Mouse (Mus musculus) midbrain, embryonic 14.5 days (tissue): ENCODE measurements around the gene Slc5a5. TPM values are rescaled to one million over a fixed set of nuclear protein-coding genes. Genes with fewer than 3 reads are reported as not detected.

Experiments
- ATAC-seq: fragments of 200-750 bp; cut with Nextera tagmentation; 2 replicates; pipeline ENCODE4 v1.8.0; 2017; ENCODE audit warnings: moderate number of reproducible peaks, moderate library complexity; ENCODE audit not compliant: low FRiP score, low TSS enrichment
- DNase-seq: peaks from one replicate; pipeline ENCODE4 v3.0.0-alpha.2; 2015
- H3K27ac ChIP-seq: fragments of 300-500 bp; sonication (generic); replicated peaks from 2 replicates; pipeline ENCODE4 v1.5.1; 2014; ENCODE audit warnings: mild to moderate bottlenecking, low read depth, low read length, moderate library complexity
- H3K27me3 ChIP-seq: fragments of 300-500 bp; sonication (generic); 2 replicates; pipeline ENCODE4 v1.6.1; 2014; ENCODE audit warnings: low read length, control low read depth, mixed read lengths; ENCODE audit not compliant: control insufficient read depth, insufficient read depth
- H3K36me3 ChIP-seq: fragments of 300-500 bp; sonication (generic); 2 replicates; pipeline ENCODE4 v1.6.1; 2014; ENCODE audit warnings: low read length, control low read depth; ENCODE audit not compliant: control insufficient read depth, insufficient read depth
- H3K4me1 ChIP-seq: fragments of 300-500 bp; sonication (generic); 2 replicates; pipeline ENCODE4 v1.6.1; 2014; ENCODE audit warnings: mild to moderate bottlenecking, antibody characterized with exemption, low read length, control low read depth; ENCODE audit not compliant: control insufficient read depth, insufficient read depth
- H3K4me2 ChIP-seq: fragments of 300-500 bp; sonication (generic); 2 replicates; pipeline ENCODE4 v1.6.1; 2014; ENCODE audit warnings: mild to moderate bottlenecking, low read length, moderate library complexity
- H3K4me3 ChIP-seq: fragments of 300-500 bp; sonication (generic); replicated peaks from 2 replicates; pipeline ENCODE4 v1.5.1; 2014; ENCODE audit warnings: low read depth, low read length
- H3K9ac ChIP-seq: fragments of 300-500 bp; sonication (generic); replicated peaks from 2 replicates; pipeline ENCODE4 v1.6.1; 2014; ENCODE audit warnings: mild to moderate bottlenecking, low read length, moderate library complexity
- H3K9me3 ChIP-seq: fragments of 300-500 bp; sonication (generic); 2 replicates; pipeline ENCODE4 v1.6.1; 2016; ENCODE audit warnings: low read length, control low read depth, mixed read lengths; ENCODE audit not compliant: control insufficient read depth
- WGBS: fragments of 180-500 bp; shearing (Covaris S2); extraction: QIAGEN DNeasy Blood & Tissue Kit; methylation state at CpG from one replicate; pipeline ENCODE4 v1.1.7; 2014; 5-methylcytosine and 5-hydroxymethylcytosine counted together
- polyA plus RNA-seq: library from polyadenylated mRNA; unstranded; fragments of >200 nt; fragmentation: Nextera tagmentation; extraction: Ambion mirVana; gene quantifications from 2 replicates; pipeline ENCODE4 v1.2.1, GENCODE M21; 2014

Slc5a5 gene
- 0.40 and 0.96 TPM in 2 replicates for polyA plus RNA-seq

DNA sequence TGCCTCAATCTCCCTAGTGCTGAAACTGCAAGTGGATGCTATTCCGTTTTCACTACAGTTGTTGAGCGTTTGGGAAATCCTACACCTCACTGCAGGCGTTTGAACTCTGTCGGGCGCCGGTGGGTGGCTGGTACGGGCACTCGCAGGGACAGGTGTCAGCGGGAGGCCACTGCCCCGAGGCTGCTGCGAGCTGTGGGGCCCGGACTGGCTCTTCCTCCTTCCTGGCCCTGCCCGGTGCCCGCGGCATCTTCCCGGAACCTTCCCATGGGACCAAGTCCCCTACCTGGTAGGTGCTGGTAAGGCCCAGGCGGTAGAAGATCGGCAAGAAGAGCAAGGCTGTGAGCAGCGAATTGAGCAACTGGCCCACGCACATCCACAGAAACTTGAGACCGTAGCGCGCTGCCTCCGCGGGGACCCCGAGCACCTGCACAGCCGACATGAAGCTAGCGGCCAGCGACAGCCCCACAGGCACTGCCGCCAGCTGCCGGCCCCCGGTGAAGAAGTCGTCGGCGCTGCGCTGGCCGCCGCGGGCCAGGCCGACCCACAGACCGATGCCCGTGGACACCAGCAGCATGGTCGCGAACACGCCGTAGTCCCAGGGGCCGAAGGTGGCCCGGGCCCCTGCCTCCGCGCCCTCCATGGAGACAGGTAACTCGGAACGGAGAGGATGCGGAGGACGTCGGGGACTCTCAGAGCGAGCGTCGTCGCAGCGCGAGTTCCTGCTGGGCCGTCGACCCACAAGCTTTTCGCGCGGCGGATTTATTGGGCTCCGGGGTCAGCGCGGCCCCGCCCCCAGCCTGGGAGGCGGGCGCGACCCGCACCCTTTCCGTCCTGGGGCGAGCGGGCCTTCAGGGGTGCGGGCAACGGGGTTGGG is at the start of gene Slc5a5:
Gene Slc5a5, minus strand, starts transcription at position 736 of the 874 bp plus-strand sequence.
- Histone ChIP-seq H3K36me3 (peaks cover 31% of the 10 kb centered on the region), H3K9ac (no peak within 1 kb of the TSS; the same call in 1 of the 2 replicates), H3K9me3 (no peaks in the 10 kb centered on the region), H3K4me3 (peak within 1 kb of the TSS; percentile 21), H3K4me2 (peak within 1 kb of the TSS; percentile 38), H3K27ac (no peak within 1 kb of the TSS), H3K27me3 (peaks cover 45% of the 10 kb centered on the region), H3K4me1 (peaks cover 8% of the 10 kb centered on the region)
- DNase-seq (peak; percentile 52), ATAC-seq (no peak)
- 3% methylated on average over 80 of the region's 80 CpGs for WGBS

DNA sequence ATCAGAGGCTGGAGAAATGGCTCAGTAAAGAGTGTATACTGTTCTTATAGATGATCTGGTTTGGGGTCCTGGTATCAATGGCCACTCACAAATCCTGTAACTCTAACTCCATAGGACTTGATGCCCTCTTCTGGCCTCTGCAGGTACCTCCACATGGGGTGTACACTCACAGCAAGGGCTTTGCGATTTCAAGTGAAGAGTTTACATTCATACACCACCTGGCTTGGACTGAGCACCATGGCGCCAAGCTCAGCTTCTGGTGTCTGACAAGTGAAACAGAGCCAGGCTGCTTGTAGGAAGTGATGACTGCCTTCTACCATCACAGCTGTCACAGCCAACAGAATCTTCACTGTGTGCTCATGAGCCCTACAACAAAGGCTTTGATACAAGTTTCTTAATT is 48.9 kb upstream of the Slc5a5 start:
- no peak overlapping the region for H3K9ac ChIP-seq
- no peaks in the 10 kb centered on the region for H3K9me3 ChIP-seq
- H3K4me1 ChIP-seq = no peaks in the 10 kb centered on the region
- no peak overlapping the region for H3K27ac ChIP-seq
- DNase-seq (no peak), ATAC-seq (no peak)
- H3K4me2 ChIP-seq = no peak overlapping the region
- H3K36me3 ChIP-seq = no peaks in the 10 kb centered on the region
- no peak overlapping the region for H3K4me3 ChIP-seq
- 74% methylated on average over 2 of the region's 2 CpGs for WGBS
- H3K27me3 ChIP-seq = no peaks in the 10 kb centered on the region

DNA sequence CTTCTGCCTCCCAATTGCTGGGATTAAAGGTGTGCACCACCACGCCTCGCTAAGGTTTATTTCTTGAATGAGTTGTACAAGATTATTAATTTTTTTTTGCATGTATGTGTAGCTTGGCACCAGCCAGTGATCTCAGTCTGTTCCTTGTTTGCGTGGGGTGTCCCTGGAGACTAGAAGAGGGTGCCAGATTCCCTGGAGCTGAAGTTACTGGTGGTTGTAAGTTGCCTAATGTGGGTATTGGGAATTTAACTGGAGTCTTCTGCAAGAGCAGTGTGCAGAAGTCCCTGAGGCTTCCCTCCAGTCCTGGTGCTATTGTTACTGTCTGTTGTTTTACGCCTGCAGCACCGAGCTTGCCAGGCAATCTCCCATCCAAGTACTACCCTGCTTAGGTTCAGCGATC is 44.6 kb upstream of the Slc5a5 start:
- Histone ChIP-seq H3K9ac (no peak overlapping the region), H3K9me3 (no peaks in the 10 kb centered on the region), H3K4me2 (no peak overlapping the region), H3K27me3 (no peaks in the 10 kb centered on the region), H3K36me3 (peaks cover 10% of the 10 kb centered on the region; the same call in 1 of the 2 replicates), H3K4me3 (no peak overlapping the region), H3K4me1 (no peaks in the 10 kb centered on the region), H3K27ac (no peak overlapping the region)
- WGBS = 82% methylated on average over 6 of the region's 6 CpGs
- ATAC-seq = no peak
- DNase-seq = no peak

DNA sequence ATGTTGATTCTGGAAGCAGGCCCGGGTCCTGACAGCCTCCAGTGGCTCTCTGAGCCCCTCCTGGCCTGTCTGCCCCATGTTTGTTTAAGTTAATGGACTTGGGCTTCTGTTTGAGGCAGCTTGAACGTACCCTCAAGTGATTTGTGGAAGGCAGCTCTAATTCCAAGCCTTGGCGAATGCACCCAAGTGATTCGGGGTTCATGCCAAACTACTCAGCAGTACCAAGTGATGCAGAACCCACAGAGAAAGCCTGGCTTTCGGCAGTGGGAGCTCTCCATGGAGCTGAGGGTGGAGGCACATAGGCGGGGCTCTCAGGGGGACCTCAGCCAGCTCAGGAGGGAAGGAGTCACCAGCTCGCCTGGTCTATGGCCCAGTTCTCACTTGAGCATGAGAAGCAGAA is 42.2 kb upstream of the Slc5a5 start:
- peak; percentile 9 for DNase-seq
- Histone ChIP-seq H3K9me3 (no peaks in the 10 kb centered on the region), H3K4me1 (no peaks in the 10 kb centered on the region), H3K4me3 (no peak overlapping the region), H3K36me3 (peaks cover 13% of the 10 kb centered on the region; the same call in 1 of the 2 replicates), H3K4me2 (no peak overlapping the region), H3K27ac (no peak overlapping the region), H3K9ac (no peak overlapping the region), H3K27me3 (no peaks in the 10 kb centered on the region)
- WGBS = 71% methylated on average over 7 of the region's 7 CpGs
- no peak for ATAC-seq

DNA sequence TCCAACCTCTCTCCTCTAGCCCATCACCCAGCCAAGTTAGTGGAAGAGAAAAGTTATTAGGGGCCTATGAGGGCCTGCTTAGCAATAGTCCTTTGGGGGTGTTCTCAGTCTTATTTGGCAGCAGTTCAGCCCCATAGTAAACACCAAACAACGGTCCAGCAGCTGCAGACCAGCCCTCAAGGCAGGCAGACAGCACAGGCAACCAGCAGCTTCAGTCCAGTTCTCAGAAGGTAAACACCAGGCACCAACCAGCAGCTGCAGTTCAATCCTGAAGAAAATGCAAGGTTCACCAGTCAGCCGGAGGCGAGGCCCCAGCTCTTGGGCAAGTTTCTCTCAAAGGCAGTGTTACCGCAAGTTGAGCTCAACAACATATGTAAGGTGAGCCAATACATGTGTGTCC is 40.5 kb upstream of the Slc5a5 start:
- Histone ChIP-seq H3K9me3 (no peaks in the 10 kb centered on the region), H3K4me3 (no peak overlapping the region), H3K9ac (no peak overlapping the region), H3K4me1 (no peaks in the 10 kb centered on the region), H3K36me3 (peaks cover 13% of the 10 kb centered on the region; the same call in 1 of the 2 replicates), H3K27ac (no peak overlapping the region), H3K27me3 (no peaks in the 10 kb centered on the region), H3K4me2 (no peak overlapping the region)
- DNase-seq (no peak), ATAC-seq (no peak)
- 89% methylated on average over 4 of the region's 4 CpGs for WGBS

DNA sequence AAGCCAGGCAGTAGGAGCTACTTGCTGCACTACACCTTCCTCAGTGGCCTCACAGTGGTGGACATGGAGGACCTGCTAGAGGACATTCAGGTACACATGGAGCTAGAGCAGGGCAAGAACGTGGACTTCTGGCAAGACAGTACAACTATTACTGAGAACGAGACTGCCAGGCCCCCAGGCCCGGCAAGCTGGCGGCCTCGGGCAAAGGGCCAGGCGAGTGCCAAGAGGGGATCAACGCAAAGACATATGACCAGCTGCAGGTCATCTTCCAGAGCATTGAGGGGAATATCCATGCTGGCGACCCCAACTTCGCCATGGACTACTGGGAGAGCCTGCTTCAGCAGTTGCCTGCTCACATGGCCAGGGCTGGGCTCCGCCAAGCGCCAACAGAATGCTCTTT is 39.2 kb upstream of the Slc5a5 start:
- Histone ChIP-seq H3K9ac (no peak overlapping the region), H3K27ac (no peak overlapping the region), H3K4me3 (no peak overlapping the region), H3K27me3 (no peaks in the 10 kb centered on the region), H3K36me3 (peaks cover 13% of the 10 kb centered on the region; the same call in 1 of the 2 replicates), H3K9me3 (no peaks in the 10 kb centered on the region), H3K4me2 (no peak overlapping the region), H3K4me1 (no peaks in the 10 kb centered on the region)
- ATAC-seq = no peak
- WGBS = 93% methylated on average over 11 of the region's 11 CpGs
- DNase-seq = no peak

DNA sequence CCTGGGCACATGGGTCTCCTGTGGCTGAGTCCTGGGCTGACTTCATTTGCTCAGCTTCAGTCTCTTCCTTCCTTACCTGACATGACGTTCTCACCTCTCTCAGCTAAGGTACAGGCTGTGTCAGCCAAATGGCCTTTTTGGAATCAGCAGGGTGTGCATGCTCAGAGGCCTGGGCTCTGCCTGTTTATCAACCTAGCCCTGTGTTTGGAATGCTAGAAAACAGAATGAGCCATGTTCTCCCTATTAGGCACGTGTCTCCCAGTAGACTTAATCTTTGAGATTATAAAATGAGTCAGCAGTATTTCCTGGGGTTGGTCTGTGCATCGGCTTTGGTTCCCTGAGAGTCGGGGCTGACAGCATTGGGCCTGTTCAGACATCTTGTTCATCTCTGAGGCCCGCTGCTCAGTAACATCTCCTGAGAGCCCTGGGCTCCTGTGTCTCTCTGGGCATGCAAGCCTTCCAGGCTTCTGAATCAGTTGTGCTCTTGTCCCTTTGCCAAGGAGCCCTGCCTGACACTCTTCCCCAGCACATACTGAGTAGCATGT is 36.3 kb upstream of the Slc5a5 start:
- DNase-seq (no peak), ATAC-seq (no peak)
- peaks cover 15% of the 10 kb centered on the region; the same call in 1 of the 2 replicates for H3K36me3 ChIP-seq
- no peak overlapping the region for H3K4me2 ChIP-seq
- no peaks in the 10 kb centered on the region for H3K27me3 ChIP-seq
- no peak overlapping the region for H3K4me3 ChIP-seq
- H3K27ac ChIP-seq = no peak overlapping the region
- H3K4me1 ChIP-seq = no peaks in the 10 kb centered on the region
- H3K9ac ChIP-seq = no peak overlapping the region
- H3K9me3 ChIP-seq = no peaks in the 10 kb centered on the region
- 85% methylated on average over 5 of the region's 5 CpGs for WGBS

DNA sequence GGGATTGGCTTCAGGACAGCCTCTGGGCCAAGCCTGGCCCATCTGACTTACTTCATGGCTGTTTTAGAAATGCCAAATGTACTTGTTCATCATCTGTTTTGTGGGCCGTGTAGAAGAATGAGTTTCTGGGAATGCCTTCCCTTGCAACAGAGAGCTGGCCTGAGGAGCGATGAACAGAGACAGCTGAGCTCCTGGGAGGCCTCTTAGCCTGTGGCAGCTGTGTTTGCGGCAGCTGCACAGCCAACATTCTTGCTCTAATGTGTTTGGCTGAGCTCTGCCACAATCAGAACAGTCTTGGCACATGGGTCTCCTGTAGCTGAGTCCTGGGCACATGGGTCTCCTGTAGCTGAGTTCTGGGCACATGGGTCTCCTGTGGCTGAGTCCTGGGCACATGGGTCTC is 35.5 kb upstream of the Slc5a5 start:
- no peak overlapping the region for H3K4me3 ChIP-seq
- no peak overlapping the region for H3K4me2 ChIP-seq
- no peaks in the 10 kb centered on the region for H3K27me3 ChIP-seq
- no peak overlapping the region for H3K27ac ChIP-seq
- no peak for DNase-seq
- 92% methylated on average over 3 of the region's 3 CpGs for WGBS
- H3K4me1 ChIP-seq = no peaks in the 10 kb centered on the region
- H3K9ac ChIP-seq = no peak overlapping the region
- ATAC-seq = no peak
- no peaks in the 10 kb centered on the region for H3K9me3 ChIP-seq
- H3K36me3 ChIP-seq = peaks cover 16% of the 10 kb centered on the region; the same call in 1 of the 2 replicates
